Mouse (Mus musculus) liver, adult 2 months (tissue): Measurements from ENCODE around the gene Inpp5k. TPM values are rescaled to one million over a fixed set of nuclear protein-coding genes. Genes with fewer than 3 reads are reported as not detected.

ENCODE experiments used
- DNase-seq: peaks from one replicate; pipeline ENCODE4 v3.0.0-alpha.2; 2011; ENCODE audit warnings: low read depth, low spot score; ENCODE audit errors: extremely low read depth
- H3K27ac ChIP-seq: fragments of 200-500 bp; replicated peaks from 2 replicates; pipeline ENCODE4 v1.5.1; 2012; ENCODE audit warnings: low read depth, mild to moderate bottlenecking, control low read depth, inconsistent platforms, low read length; ENCODE audit not compliant: insufficient read depth
- H3K27me3 ChIP-seq: fragments of 200-500 bp; 2 replicates; pipeline ENCODE4 v1.6.1; 2012; ENCODE audit warnings: mild to moderate bottlenecking, moderate library complexity, low read length, inconsistent platforms; ENCODE audit not compliant: control insufficient read depth, insufficient read depth
- H3K36me3 ChIP-seq: fragments of 200-500 bp; 2 replicates; pipeline ENCODE4 v1.6.1; 2012; ENCODE audit warnings: low read length, inconsistent platforms; ENCODE audit not compliant: control insufficient read depth, insufficient read depth
- H3K4me1 ChIP-seq: fragments of 200-500 bp; 2 replicates; pipeline ENCODE4 v1.6.1; 2011; ENCODE audit warnings: low read length; ENCODE audit not compliant: control insufficient read depth, insufficient read depth
- H3K4me3 ChIP-seq: fragments of 200-500 bp; 2 replicates; pipeline ENCODE4 v1.5.1; 2011; ENCODE audit warnings: low read depth, mild to moderate bottlenecking, control low read depth, low read length, moderate library complexity; ENCODE audit not compliant: insufficient read depth
- H3K79me2 ChIP-seq: fragments of 200-500 bp; 2 replicates; pipeline ENCODE4 v1.6.1; 2012; ENCODE audit warnings: inconsistent platforms, mild to moderate bottlenecking, low read length, moderate library complexity; ENCODE audit not compliant: control insufficient read depth, insufficient read depth
- H3K9ac ChIP-seq: fragments of 200-500 bp; 2 replicates; pipeline ENCODE4 v1.6.1; 2012; ENCODE audit warnings: low read depth, mild to moderate bottlenecking, control low read depth, inconsistent platforms, low read length
- CTCF ChIP-seq: fragments of 200-500 bp; IDR thresholded peaks from 2 replicates; pipeline ENCODE4 v1.5.1; 2011; ENCODE audit warnings: low read depth, low read length, control low read depth
- POLR2A ChIP-seq: fragments of 200-500 bp; IDR thresholded peaks from 2 replicates; pipeline ENCODE4 v1.6.1; 2011; ENCODE audit warnings: low read length, control low read depth; ENCODE audit not compliant: insufficient read depth; ENCODE audit errors: extremely low read depth
- WGBS: fragments of 180-500 bp; shearing (Covaris S2); methylation state at CpG from one replicate; pipeline ENCODE4 v1.1.7; 2018; 5-methylcytosine and 5-hydroxymethylcytosine counted together
- polyA plus RNA-seq: library from polyadenylated mRNA; depleted of rRNA; stranded (reverse); fragments of >200 nt; gene quantifications from 2 replicates; pipeline ENCODE4 v1.2.3, GENCODE M21; 2012
- total RNA-seq: library from RNA; depleted of rRNA; stranded (reverse); fragments of >200 nt; gene quantifications from 2 replicates; pipeline ENCODE4 v1.2.3, GENCODE M21; 2014

Gene Inpp5k
- total and polyA plus RNA-seq, 2 experiments = 12.3 to 17.2 TPM

DNA sequence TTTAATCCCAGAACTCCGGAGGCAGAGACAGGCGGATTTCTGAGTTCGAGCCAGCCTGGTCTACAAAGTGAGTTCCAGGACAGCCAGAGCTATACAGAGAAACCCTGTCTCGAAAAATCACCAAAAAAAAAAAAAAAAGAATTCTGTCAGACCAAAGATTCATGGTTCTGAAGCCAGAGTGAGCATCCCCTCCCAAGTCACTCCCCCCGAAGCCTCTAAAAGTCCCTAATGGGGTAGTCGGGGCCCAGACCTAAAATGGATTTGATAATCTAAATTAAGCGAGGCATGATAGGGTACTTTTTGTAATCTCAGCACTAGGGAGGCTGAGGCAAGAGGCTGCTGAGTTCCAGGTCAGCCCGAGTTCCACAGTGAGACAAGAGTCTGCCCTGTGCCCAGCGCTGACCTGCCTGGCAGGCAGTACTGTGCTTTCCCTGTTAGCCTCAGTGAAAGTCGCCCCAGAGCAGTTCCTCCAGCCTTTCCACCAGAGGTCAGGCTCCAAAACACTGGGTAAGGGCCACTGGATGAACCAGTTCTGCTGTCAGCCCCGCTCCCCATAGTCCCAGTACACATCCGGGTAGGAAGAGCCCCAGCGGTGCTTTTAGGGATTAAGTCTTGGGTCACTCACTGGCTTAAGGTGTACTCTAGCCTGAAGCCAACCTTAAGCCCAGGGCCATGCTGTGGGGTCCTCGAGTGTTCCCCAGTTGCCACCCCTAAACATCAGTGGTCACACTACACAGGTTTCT, 22.3 kb downstream of the Inpp5k start:
- peak; percentile 75 for DNase-seq
- TF ChIP-seq CTCF (peak; percentile 35; the same call in 1 of the 2 replicates), POLR2A (no peak)
- H3K27me3 ChIP-seq = no peaks in the 10 kb centered on the region
- peak overlapping the region; percentile 68 for H3K9ac ChIP-seq
- WGBS = 37% methylated on average over 14 of the region's 14 CpGs
- H3K36me3 ChIP-seq = no peaks in the 10 kb centered on the region
- H3K4me1 ChIP-seq = peaks cover 29% of the 10 kb centered on the region
- H3K27ac ChIP-seq = peak overlapping the region; percentile 63
- H3K79me2 ChIP-seq = peaks cover 9% of the 10 kb centered on the region
- peak overlapping the region; percentile 75 for H3K4me3 ChIP-seq

- Histone ChIP-seq H3K27me3 (no peaks in the 10 kb centered on the region), H3K4me1 (peaks cover 30% of the 10 kb centered on the region), H3K9ac (peak overlapping the region; percentile 68), H3K79me2 (peaks cover 9% of the 10 kb centered on the region), H3K27ac (peak overlapping the region; percentile 63), H3K36me3 (no peaks in the 10 kb centered on the region), H3K4me3 (peak overlapping the region; percentile 75)
- peak; percentile 58 for DNase-seq
- 3% methylated on average over 45 of the region's 45 CpGs for WGBS
- no peak for TF ChIP-seq POLR2A
These were observed 23.1 kb downstream of the Inpp5k start for GRCm38 (mm10) chr11:75653781-75654470.

- Histone ChIP-seq H3K36me3 (no peaks in the 10 kb centered on the region), H3K27me3 (no peaks in the 10 kb centered on the region), H3K4me3 (peak overlapping the region; percentile 75; the same call in 1 of the 2 replicates), H3K27ac (peak overlapping the region; percentile 84), H3K79me2 (peaks cover 9% of the 10 kb centered on the region), H3K9ac (peak overlapping the region; percentile 85; the same call in 1 of the 2 replicates), H3K4me1 (peaks cover 35% of the 10 kb centered on the region)
- WGBS = 43% methylated on average over 25 of the region's 25 CpGs
- TF ChIP-seq CTCF (no peak), POLR2A (no peak)
- no peak for DNase-seq
These were observed 23.9 kb downstream of the Inpp5k start for GRCm38 (mm10) chr11:75654471-75655390.

DNA sequence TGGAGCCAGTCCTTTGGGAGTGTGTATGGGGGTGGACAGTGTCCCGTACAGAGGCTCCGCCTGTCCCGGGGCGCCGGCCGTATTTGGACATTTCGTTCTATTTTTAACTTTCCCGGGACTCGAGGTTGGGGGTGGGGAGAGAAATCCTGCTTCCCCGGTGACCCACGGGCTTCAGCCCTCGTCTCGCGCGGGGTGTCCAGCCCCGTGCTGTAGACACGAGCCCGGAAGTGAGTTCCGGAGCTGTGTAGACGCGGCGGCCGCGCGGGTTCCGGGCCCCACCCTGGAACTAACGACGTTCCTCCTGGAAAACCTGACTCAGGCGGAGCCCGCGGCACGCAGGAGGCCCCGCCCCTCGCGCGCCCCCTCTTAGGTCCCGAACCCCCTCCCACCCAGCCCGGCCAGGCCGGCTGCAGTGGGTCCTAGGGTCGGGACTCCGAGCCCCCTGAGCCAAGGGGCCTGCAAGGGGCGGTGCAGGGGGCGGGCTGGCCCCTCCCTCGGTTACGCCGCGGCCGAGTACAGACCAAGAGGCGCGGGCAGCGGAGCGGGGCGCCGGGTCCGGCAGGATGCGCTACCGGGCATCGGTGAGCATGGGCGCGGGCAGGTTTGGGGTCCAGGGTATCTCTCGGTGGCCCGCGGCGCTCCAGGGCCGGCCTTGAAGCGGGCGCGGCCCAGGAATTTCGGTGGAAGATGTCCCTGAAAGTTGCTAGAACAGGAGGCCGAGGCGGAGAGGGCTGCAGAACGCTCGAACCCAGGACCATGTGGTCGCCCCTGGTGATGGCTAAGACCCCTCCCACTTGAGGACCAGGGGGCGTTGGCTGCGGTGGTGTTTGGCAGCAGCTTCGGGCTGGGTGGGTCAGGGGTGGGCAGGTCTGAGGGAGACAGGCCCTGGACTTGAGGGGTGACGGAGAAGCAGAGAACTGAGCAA, 25.1 kb downstream of the Inpp5k start:
- peak; percentile 52 for DNase-seq
- Histone ChIP-seq H3K4me1 (peaks cover 43% of the 10 kb centered on the region), H3K36me3 (no peaks in the 10 kb centered on the region)

More for the DNA sequence above, 25.1 kb downstream of the Inpp5k start:
- peak overlapping the region; percentile 89 for H3K4me3 ChIP-seq
- peak overlapping the region; percentile 85 for H3K9ac ChIP-seq
- H3K27me3 ChIP-seq = no peaks in the 10 kb centered on the region
- peak overlapping the region; percentile 84 for H3K27ac ChIP-seq
- TF ChIP-seq CTCF = no peak
- TF ChIP-seq POLR2A = 0 out of 2 replicates have a peak, but pooled peaks have one; percentile 29
- 2% methylated on average over 78 of the region's 78 CpGs for WGBS
- H3K79me2 ChIP-seq = peaks cover 9% of the 10 kb centered on the region
